Mouse (Mus musculus) heart, embryonic 14.5 days (tissue): ENCODE measurements around the gene Snrnp35. TPM values are rescaled to one million over a fixed set of nuclear protein-coding genes. Genes with fewer than 3 reads are reported as not detected.
A peak's percentile ranks its signal among the peaks of the same experiment; 100 is the strongest.
"Not testable (repeated sequence)": the region's sequence is repeated elsewhere in the genome, so short reads cannot be mapped to it uniquely, and the experiment has no call there.

Experiments used
- ATAC-seq: fragments of 200-750 bp; cut with Nextera tagmentation; 2 replicates; pipeline ENCODE4 v1.8.0; 2017; ENCODE audit warnings: low read depth, moderate TSS enrichment; ENCODE audit not compliant: insufficient number of reproducible peaks, insufficient read depth, low FRiP score
- H3K27ac ChIP-seq, 2 experiments: fragments of 200-500 bp in 1 of 2; fragments of 300-500 bp in 1 of 2; sonication (generic) in 1 of 2; replicated peaks in 1 of 2; 2 replicates each; pipeline ENCODE4 v1.5.1; 2012 to 2014; ENCODE audit warnings: low read depth in 2 of 2, low read length in 2 of 2, control low read depth in 1 of 2, mild to moderate bottlenecking in 1 of 2, mixed read lengths in 1 of 2; ENCODE audit not compliant: control insufficient read depth in 1 of 2, insufficient read depth in 1 of 2
- H3K27me3 ChIP-seq: fragments of 300-500 bp; sonication (generic); 2 replicates; pipeline ENCODE4 v1.6.1; 2014; ENCODE audit warnings: mild to moderate bottlenecking, low read length, control low read depth; ENCODE audit not compliant: control insufficient read depth, insufficient read depth
- H3K36me3 ChIP-seq: fragments of 300-500 bp; sonication (generic); 2 replicates; pipeline ENCODE4 v1.6.1; 2014; ENCODE audit warnings: mild to moderate bottlenecking, control low read depth, low read length, mixed read lengths; ENCODE audit not compliant: control insufficient read depth, insufficient read depth
- H3K4me1 ChIP-seq, 2 experiments: fragments of 200-500 bp in 1 of 2; fragments of 300-500 bp in 1 of 2; sonication (generic) in 1 of 2; 2 replicates each; pipeline ENCODE4 v1.6.1; 2012 to 2014; ENCODE audit warnings: low read length in 2 of 2, control low read depth in 1 of 2, mixed read lengths in 1 of 2; ENCODE audit not compliant: control insufficient read depth in 2 of 2, insufficient read depth in 2 of 2
- H3K4me2 ChIP-seq: fragments of 300-500 bp; sonication (generic); 2 replicates; pipeline ENCODE4 v1.6.1; 2014; ENCODE audit warnings: mild to moderate bottlenecking, low read length
- H3K4me3 ChIP-seq, 2 experiments: fragments of 200-500 bp in 1 of 2; fragments of 300-500 bp in 1 of 2; sonication (generic) in 1 of 2; 2 replicates each; pipeline ENCODE4 v1.5.1; 2012 to 2014; ENCODE audit warnings: low read length in 2 of 2, mild to moderate bottlenecking in 2 of 2, control low read depth in 1 of 2, low read depth in 1 of 2, moderate library complexity in 1 of 2; ENCODE audit not compliant: control insufficient read depth in 1 of 2, insufficient read depth in 1 of 2
- H3K9ac ChIP-seq: fragments of 300-500 bp; sonication (generic); 2 replicates; pipeline ENCODE4 v1.6.1; 2014; ENCODE audit warnings: mild to moderate bottlenecking, low read length
- H3K9me3 ChIP-seq: fragments of 300-500 bp; sonication (generic); 2 replicates; pipeline ENCODE4 v1.6.1; 2016; ENCODE audit warnings: low read length, control low read depth; ENCODE audit not compliant: control insufficient read depth
- WGBS: fragments of 180-500 bp; shearing (Covaris S2); extraction: QIAGEN DNeasy Blood & Tissue Kit; methylation state at CpG from one replicate; pipeline ENCODE4 v1.1.7; 2014; 5-methylcytosine and 5-hydroxymethylcytosine counted together
- polyA plus RNA-seq: library from polyadenylated mRNA; unstranded; fragments of >200 nt; fragmentation: Nextera tagmentation; extraction: Ambion mirVana; gene quantifications from 2 replicates; pipeline ENCODE4 v1.2.1, GENCODE M21; 2014

The Snrnp35 gene
- polyA plus RNA-seq, 1 experiment from 2014 or later, result 11.5 TPM

- Histone ChIP-seq H3K27ac (peak overlapping the region; percentile 53 to 55; a peak in 3 of 4 replicates), H3K4me2 (no peak overlapping the region), H3K9ac (0 out of 2 replicates have a peak overlapping the region, but pooled peaks have one; percentile 21), H3K4me3 (no peak overlapping the region), H3K4me1 (peaks cover 12 to 28% of the 10 kb centered on the region in 2 experiments; a peak in 3 of 4 replicates), H3K9me3 (no peaks in the 10 kb centered on the region), H3K27me3 (no peaks in the 10 kb centered on the region), H3K36me3 (peaks cover 100% of the 10 kb centered on the region)
- 64% methylated on average over 15 of the region's 15 CpGs for WGBS
- ATAC-seq, result no peak; the same call in 1 of the 2 replicates
Measured at GRCm38 (mm10) chr5:124452494-124453228, 30.3 kb upstream of the Snrnp35 start.

GRCm38 (mm10) chr5:124453339-124454081 lies 29.4 kb upstream of the Snrnp35 start:
- Histone ChIP-seq H3K4me1 (peaks cover 12 to 26% of the 10 kb centered on the region in 2 experiments; a peak in 3 of 4 replicates), H3K4me3 (no peak overlapping the region), H3K4me2 (no peak overlapping the region), H3K9ac (peak overlapping the region; percentile 18; the same call in 1 of the 2 replicates), H3K9me3 (no peaks in the 10 kb centered on the region), H3K27me3 (no peaks in the 10 kb centered on the region), H3K36me3 (peaks cover 100% of the 10 kb centered on the region), H3K27ac (peak overlapping the region; percentile 1 to 53; a peak in 2 of 4 replicates)
- ATAC-seq, result no peak; the same call in 1 of the 2 replicates
- 75% methylated on average over 13 of the region's 13 CpGs for WGBS

- Histone ChIP-seq H3K4me1 (peaks cover 12 to 21% of the 10 kb centered on the region in 2 experiments; a peak in 3 of 4 replicates), H3K36me3 (peaks cover 100% of the 10 kb centered on the region), H3K27ac (no peak overlapping the region), H3K9ac (no peak overlapping the region), H3K4me2 (no peak overlapping the region), H3K27me3 (no peaks in the 10 kb centered on the region), H3K9me3 (no peaks in the 10 kb centered on the region), H3K4me3 (no peak overlapping the region)
- no peak for ATAC-seq
- WGBS, result 63% methylated on average over 1 of the region's 1 CpGs
Measured at GRCm38 (mm10) chr5:124454082-124454419, 28.9 kb upstream of the Snrnp35 start.

GRCm38 (mm10) chr5:124456762-124457161 lies 26.2 kb upstream of the Snrnp35 start:
- H3K4me2 ChIP-seq, result no peak overlapping the region
- WGBS, result 98% methylated on average over 6 of the region's 6 CpGs
- H3K27me3 ChIP-seq, result no peaks in the 10 kb centered on the region
- no peak overlapping the region for H3K9ac ChIP-seq
- H3K4me3 ChIP-seq, result no peak overlapping the region
- H3K9me3 ChIP-seq, result no peaks in the 10 kb centered on the region
- no peak overlapping the region for H3K27ac ChIP-seq
- no peak for ATAC-seq
- H3K36me3 ChIP-seq, result peaks cover 99% of the 10 kb centered on the region
- H3K4me1 ChIP-seq, result peaks cover 8 to 13% of the 10 kb centered on the region in 2 experiments; a peak in 3 of 4 replicates

GRCm38 (mm10) chr5:124460922-124461321 lies 22.0 kb upstream of the Snrnp35 start:
- H3K36me3 ChIP-seq, result peaks cover 76% of the 10 kb centered on the region
- H3K4me1 ChIP-seq, ATAC-seq, H3K9ac ChIP-seq, H3K9me3 ChIP-seq, H3K4me3 ChIP-seq, H3K4me2 ChIP-seq, H3K27ac ChIP-seq, H3K27me3 ChIP-seq: not testable (repeated sequence)
- 88% methylated on average over 14 of the region's 14 CpGs for WGBS

- Histone ChIP-seq H3K36me3 (peaks cover 69% of the 10 kb centered on the region), H3K4me3 (no peak overlapping the region), H3K4me1 (no peaks in the 10 kb centered on the region), H3K27ac (no peak overlapping the region), H3K27me3 (no peaks in the 10 kb centered on the region), H3K9ac (no peak overlapping the region), H3K4me2 (no peak overlapping the region), H3K9me3 (no peaks in the 10 kb centered on the region)
- no peak for ATAC-seq
- WGBS, result 84% methylated on average over 8 of the region's 8 CpGs
Measured at GRCm38 (mm10) chr5:124462297-124463025, 20.5 kb upstream of the Snrnp35 start.

GRCm38 (mm10) chr5:124463462-124463861 lies 19.5 kb upstream of the Snrnp35 start:
- no peak overlapping the region for H3K9ac ChIP-seq
- WGBS, result 89% methylated on average over 5 of the region's 5 CpGs
- no peak overlapping the region for H3K4me2 ChIP-seq
- H3K9me3 ChIP-seq, result no peaks in the 10 kb centered on the region
- no peaks in the 10 kb centered on the region for H3K4me1 ChIP-seq
- no peaks in the 10 kb centered on the region for H3K27me3 ChIP-seq
- no peak for ATAC-seq
- H3K36me3 ChIP-seq, result peaks cover 63% of the 10 kb centered on the region
- no peak overlapping the region for H3K27ac ChIP-seq
- no peak overlapping the region for H3K4me3 ChIP-seq
